Mouse (Mus musculus) heart, postnatal 0 days (tissue): ENCODE results near the gene Hepacam. TPM values are rescaled to one million over a fixed set of nuclear protein-coding genes. Genes with fewer than 3 reads are reported as not detected.

Source experiments
- ATAC-seq: fragments of 200-750 bp; cut with Nextera tagmentation; 2 replicates; pipeline ENCODE4 v1.8.0; 2017; ENCODE audit warnings: low read depth, moderate number of reproducible peaks, moderate library complexity; ENCODE audit not compliant: insufficient read depth
- DNase-seq: peaks from one replicate; pipeline ENCODE4 v3.0.0-alpha.2; 2016; ENCODE audit warnings: low spot score
- H3K27ac ChIP-seq: fragments of 300-500 bp; sonication (generic); 2 replicates; pipeline ENCODE4 v1.5.1; 2014; ENCODE audit warnings: low read depth, mild to moderate bottlenecking
- H3K27me3 ChIP-seq: fragments of 300-500 bp; sonication (generic); 2 replicates; pipeline ENCODE4 v1.6.1; 2014; ENCODE audit warnings: low read length, mixed read lengths; ENCODE audit not compliant: control insufficient read depth, insufficient read depth
- H3K36me3 ChIP-seq: fragments of 300-500 bp; sonication (generic); replicated peaks from 2 replicates; pipeline ENCODE4 v1.6.1; 2014; ENCODE audit warnings: low read length, mixed read lengths; ENCODE audit not compliant: control insufficient read depth, insufficient read depth
- H3K4me1 ChIP-seq: fragments of 300-500 bp; sonication (generic); 2 replicates; pipeline ENCODE4 v1.6.1; 2014; ENCODE audit warnings: antibody characterized with exemption; ENCODE audit not compliant: control insufficient read depth, insufficient read depth
- H3K4me2 ChIP-seq: fragments of 300-500 bp; sonication (generic); 2 replicates; pipeline ENCODE4 v1.6.1; 2014; ENCODE audit warnings: low read depth, mild to moderate bottlenecking, low read length, moderate library complexity
- H3K4me3 ChIP-seq: fragments of 300-500 bp; sonication (generic); 2 replicates; pipeline ENCODE4 v1.5.1; 2014; ENCODE audit warnings: low read depth, low read length
- H3K9ac ChIP-seq: fragments of 300-500 bp; sonication (generic); replicated peaks from 2 replicates; pipeline ENCODE4 v1.6.1; 2014; ENCODE audit warnings: low read depth, low read length, mixed read lengths
- H3K9me3 ChIP-seq: fragments of 300-500 bp; sonication (generic); replicated peaks from 2 replicates; pipeline ENCODE4 v1.6.1; 2016; ENCODE audit warnings: low read length; ENCODE audit not compliant: control insufficient read depth
- CTCF ChIP-seq: IDR thresholded peaks from 2 replicates; pipeline ENCODE4 v1.5.1; 2016; ENCODE audit warnings: antibody characterized with exemption, control low read depth, low read depth
- EP300 ChIP-seq: IDR thresholded peaks from 2 replicates; pipeline ENCODE4 v1.6.1; 2016; ENCODE audit warnings: antibody characterized with exemption, low read depth
- WGBS: fragments of 180-500 bp; shearing (Covaris S2); extraction: QIAGEN DNeasy Blood & Tissue Kit; methylation state at CpG from one replicate; pipeline ENCODE4 v1.1.7; 2014; 5-methylcytosine and 5-hydroxymethylcytosine counted together
- polyA plus RNA-seq: library from polyadenylated mRNA; unstranded; fragments of >200 nt; fragmentation: Nextera tagmentation; extraction: Ambion mirVana; gene quantifications from 2 replicates; pipeline ENCODE4 v1.2.1, GENCODE M21; 2015
- total RNA-seq: library from RNA; depleted of rRNA; stranded (reverse); fragments of >200 nt; gene quantifications from 2 replicates; pipeline ENCODE4 v1.2.3, GENCODE M21; 2014; ENCODE audit warnings: low replicate concordance

Hepacam gene
- total and polyA plus RNA-seq, 2 experiments from 2014 or later = 0.03 to 0.04 TPM

GRCm38 (mm10) chr9:37368860-37369259 lies 1.7 kb downstream of the Hepacam start:
- no peak overlapping the region for H3K4me3 ChIP-seq
- no peak overlapping the region for H3K9ac ChIP-seq
- no peaks in the 10 kb centered on the region for H3K36me3 ChIP-seq
- H3K4me2 ChIP-seq = no peak overlapping the region
- peak overlapping the region; percentile 49 for H3K27ac ChIP-seq
- no peaks in the 10 kb centered on the region for H3K27me3 ChIP-seq
- H3K9me3 ChIP-seq = no peaks in the 10 kb centered on the region
- no peaks in the 10 kb centered on the region for H3K4me1 ChIP-seq
- ATAC-seq (peak; percentile 20; the same call in 1 of the 2 replicates), DNase-seq (no peak)
- TF ChIP-seq CTCF (no peak; the same call in 1 of the 2 replicates), EP300 (no peak)
- WGBS = 53% methylated on average over 8 of the region's 8 CpGs

GRCm38 (mm10) chr9:37371232-37371801 lies 4.2 kb downstream of the Hepacam start:
- WGBS = 81% methylated on average over 7 of the region's 7 CpGs
- TF ChIP-seq EP300 (no peak), CTCF (no peak)
- no peak overlapping the region for H3K4me3 ChIP-seq
- no peaks in the 10 kb centered on the region for H3K36me3 ChIP-seq
- ATAC-seq (no peak), DNase-seq (no peak)
- H3K4me2 ChIP-seq = no peak overlapping the region
- H3K27ac ChIP-seq = no peak overlapping the region
- H3K9me3 ChIP-seq = no peaks in the 10 kb centered on the region
- no peaks in the 10 kb centered on the region for H3K27me3 ChIP-seq
- H3K9ac ChIP-seq = no peak overlapping the region
- no peaks in the 10 kb centered on the region for H3K4me1 ChIP-seq

- Histone ChIP-seq H3K36me3 (no peaks in the 10 kb centered on the region), H3K9ac (no peak overlapping the region), H3K27ac (no peak overlapping the region), H3K9me3 (no peaks in the 10 kb centered on the region), H3K4me2 (no peak overlapping the region), H3K4me1 (no peaks in the 10 kb centered on the region), H3K4me3 (no peak overlapping the region), H3K27me3 (no peaks in the 10 kb centered on the region)
- DNase-seq (no peak), ATAC-seq (no peak)
- 85% methylated on average over 5 of the region's 5 CpGs for WGBS
- TF ChIP-seq EP300 = no peak
- TF ChIP-seq CTCF = no peak
Measured at GRCm38 (mm10) chr9:37375718-37376117, 8.6 kb downstream of the Hepacam start.

DNA sequence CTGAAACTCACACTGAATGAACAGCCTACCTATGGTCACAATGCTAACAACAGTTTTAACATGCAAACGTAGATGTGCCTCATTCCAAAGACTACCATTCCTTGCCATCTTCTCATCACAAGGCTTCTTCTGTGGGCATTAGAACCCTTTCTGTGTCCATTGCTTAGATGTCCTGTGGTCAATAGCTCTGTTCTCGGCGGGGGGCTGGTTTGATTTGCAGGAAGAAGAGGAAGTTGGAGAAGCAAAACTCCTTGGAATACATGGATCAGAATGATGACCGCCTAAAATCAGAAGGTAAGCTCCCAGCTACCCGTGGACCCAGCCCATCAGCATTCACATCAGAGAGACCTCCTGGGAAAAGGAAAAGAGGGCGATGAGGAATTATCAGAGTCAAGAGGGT lies 16.0 kb downstream of the Hepacam start:
- H3K9ac ChIP-seq = no peak overlapping the region
- no peak overlapping the region for H3K4me3 ChIP-seq
- DNase-seq (no peak), ATAC-seq (no peak)
- no peak for TF ChIP-seq EP300
- no peak for TF ChIP-seq CTCF
- H3K4me2 ChIP-seq = no peak overlapping the region
- no peak overlapping the region for H3K27ac ChIP-seq
- H3K27me3 ChIP-seq = peaks cover 25% of the 10 kb centered on the region
- 86% methylated on average over 6 of the region's 6 CpGs for WGBS
- H3K36me3 ChIP-seq = no peaks in the 10 kb centered on the region
- no peaks in the 10 kb centered on the region for H3K9me3 ChIP-seq
- H3K4me1 ChIP-seq = no peaks in the 10 kb centered on the region

DNA sequence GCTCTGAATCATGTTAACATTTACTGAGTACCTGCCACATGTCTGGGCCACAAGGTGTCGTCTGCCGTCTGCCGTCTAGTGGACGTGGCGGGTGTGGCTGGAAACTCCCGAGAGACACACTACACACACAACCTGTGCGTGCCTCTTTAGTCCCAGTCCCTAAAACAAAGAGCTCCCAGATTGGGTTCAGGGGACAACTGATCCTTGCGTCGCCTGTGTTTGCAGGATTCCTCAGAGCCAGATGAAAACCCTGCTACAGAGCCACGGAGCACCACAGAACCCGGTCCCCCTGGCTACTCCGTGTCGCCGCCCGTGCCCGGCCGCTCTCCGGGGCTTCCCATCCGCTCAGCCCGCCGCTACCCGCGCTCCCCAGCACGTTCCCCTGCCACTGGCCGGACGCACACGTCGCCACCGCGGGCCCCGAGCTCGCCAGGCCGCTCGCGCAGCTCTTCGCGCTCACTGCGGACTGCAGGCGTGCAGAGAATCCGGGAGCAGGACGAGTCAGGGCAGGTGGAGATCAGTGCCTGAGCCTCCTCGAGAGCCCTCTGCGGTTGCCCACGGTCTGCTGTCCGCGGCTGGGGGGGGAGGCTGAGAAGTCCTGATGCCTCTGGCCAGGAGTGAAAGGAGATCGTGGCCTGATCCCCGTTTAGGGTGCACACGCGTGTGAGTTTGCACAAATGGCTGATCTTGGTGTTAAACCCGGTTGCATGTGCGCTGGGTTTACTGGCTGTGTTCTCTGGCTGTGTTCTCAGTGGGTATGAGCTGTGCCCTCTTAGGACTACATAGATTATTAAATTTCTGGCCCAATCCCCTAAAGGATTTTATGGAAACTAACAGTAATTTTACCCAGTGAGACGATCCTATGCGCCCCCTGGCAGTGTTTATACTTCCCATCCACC lies 17.4 kb downstream of the Hepacam start:
- H3K4me1 ChIP-seq = no peaks in the 10 kb centered on the region
- peak overlapping the region; percentile 84 for H3K4me2 ChIP-seq
- H3K36me3 ChIP-seq = no peaks in the 10 kb centered on the region
- peak overlapping the region; percentile 50 for H3K4me3 ChIP-seq
- no peak for TF ChIP-seq EP300
- peak; percentile 31 for TF ChIP-seq CTCF
- no peaks in the 10 kb centered on the region for H3K9me3 ChIP-seq
- peak overlapping the region; percentile 27 for H3K9ac ChIP-seq
- 6% methylated on average over 54 of the region's 54 CpGs for WGBS
- DNase-seq (no peak), ATAC-seq (peak; percentile 76)
- H3K27me3 ChIP-seq = peaks cover 25% of the 10 kb centered on the region
- H3K27ac ChIP-seq = no peak overlapping the region
